Comparison of ENCODE assay signal across 8 mouse cellular contexts in genomic region chr8:77490095-77490781, GRCm38 (mm10). TPM values are rescaled to one million over a fixed set of nuclear protein-coding genes. Genes with fewer than 3 reads are reported as not detected.
A peak's percentile ranks its signal among the peaks of the same experiment; 100 is the strongest.
DNase-seq lines count a peak whose midpoint lies in the region; ATAC-seq lines count a peak whose summit lies in the region.

No protein-coding gene starts in this region.

- H3K27ac ChIP-seq in heart, embryonic 11.5 days (ENCODE audit: low read depth, low read length), result 0 out of 2 replicates have a peak overlapping the region, but pooled peaks have one; percentile 29
- no peak overlapping the region for H3K27ac ChIP-seq in hindbrain, embryonic 11.5 days (ENCODE audit: low read depth, low read length)

- H3K9ac ChIP-seq in heart, embryonic 11.5 days (ENCODE audit: low read depth, low read length), result no peak overlapping the region
- H3K9ac ChIP-seq in hindbrain, embryonic 11.5 days (ENCODE audit: low read depth, low read length), result no peak overlapping the region

- no peaks in the 10 kb centered on the region for H3K36me3 ChIP-seq in heart, embryonic 11.5 days (ENCODE audit: control insufficient read depth, insufficient read depth, low read length)
- no peaks in the 10 kb centered on the region for H3K36me3 ChIP-seq in hindbrain, embryonic 11.5 days (ENCODE audit: control insufficient read depth, insufficient read depth, low read length)

- H3K4me3 ChIP-seq in heart, embryonic 11.5 days (ENCODE audit: low read depth, low read length), result no peak overlapping the region
- H3K4me3 ChIP-seq in hindbrain, embryonic 11.5 days (ENCODE audit: low read depth, low read length), result no peak overlapping the region

- H3K9me3 ChIP-seq in heart, embryonic 11.5 days (replicated peaks; ENCODE audit: control insufficient read depth, low read length), result no peaks in the 10 kb centered on the region
- H3K9me3 ChIP-seq in hindbrain, embryonic 11.5 days (ENCODE audit: control insufficient read depth, low read length), result no peaks in the 10 kb centered on the region

- no peak for ATAC-seq in heart, embryonic 11.5 days (replicated peaks; ENCODE audit: insufficient number of reproducible peaks, low FRiP score, low TSS enrichment)
- ATAC-seq in hindbrain, embryonic 11.5 days (ENCODE audit: low FRiP score), result no peak

- H3K27me3 ChIP-seq in heart, embryonic 11.5 days (ENCODE audit: control insufficient read depth, insufficient read depth, low read length), result no peaks in the 10 kb centered on the region
- H3K27me3 ChIP-seq in hindbrain, embryonic 11.5 days (ENCODE audit: control insufficient read depth, insufficient read depth, low read length), result no peaks in the 10 kb centered on the region

- H3K4me1 ChIP-seq in heart, embryonic 11.5 days (ENCODE audit: control insufficient read depth, insufficient read depth, low read length), result peaks cover 57% of the 10 kb centered on the region
- no peaks in the 10 kb centered on the region for H3K4me1 ChIP-seq in hindbrain, embryonic 11.5 days (replicated peaks; ENCODE audit: control insufficient read depth, insufficient read depth, low read length)

- no peak overlapping the region for H3K4me2 ChIP-seq in heart, embryonic 11.5 days
- H3K4me2 ChIP-seq in hindbrain, embryonic 11.5 days (replicated peaks; ENCODE audit: low read depth, low read length), result no peak overlapping the region

- DNase-seq in heart, adult 11 months, result peak; percentile 97
- no peak for DNase-seq in heart, postnatal 36 days
- peak; percentile 87 for DNase-seq in adipocyte (ENCODE audit: low spot score)
- peak; percentile 57 to 74 for DNase-seq in left cerebral cortex, postnatal 14 days (ENCODE audit: low spot score in 2 of 2)
- DNase-seq in right cerebral cortex, postnatal 36 days (ENCODE audit: low spot score in 2 of 2), result peak; percentile 34 to 61
- no peak for DNase-seq in hindbrain, embryonic 11.5 days (ENCODE audit: low spot score)
- DNase-seq in retina, embryonic 14.5 days (ENCODE audit: low spot score), result no peak

- intact Hi-C loops in heart, postnatal 36 days (cut with DNase I), result no loop called here
- intact Hi-C loops in left cerebral cortex, postnatal 14 days (cut with DNase I), result no loop called here

- 62% methylated on average over 4 of the region's 4 CpGs for WGBS in heart, embryonic 11.5 days (ENCODE audit: insufficient replicate concordance)
- 81% methylated on average over 4 of the region's 4 CpGs for WGBS in hindbrain, embryonic 11.5 days

RNA-seq across cellular contexts. Expression of gene Arhgap10, which starts 27.5 kb away (rescaled TPM):
- total RNA-seq in heart, postnatal 36 days (2021), result 10 to 100 TPM; 56.4 to 61.9 TPM
- polyA plus RNA-seq in heart, embryonic 11.5 days (2014; fragmentation: Nextera tagmentation; extraction: Ambion mirVana), result 21.2 and 23.2 TPM in 2 replicates
- total RNA-seq in left cerebral cortex, postnatal 14 days (2021), result 10 to 100 TPM; 15.8 to 20.1 TPM
- polyA plus RNA-seq in hindbrain, embryonic 11.5 days (2014; fragmentation: Nextera tagmentation; extraction: Ambion mirVana), result 13.6 and 15.4 TPM in 2 replicates

RNA-seq across cellular contexts. Expression of gene Prmt9, which starts 59.0 kb away (rescaled TPM):
- 10 to 100 TPM; 11.7 TPM for total RNA-seq in heart, postnatal 36 days (2021)
- 13.4 and 15.6 TPM in 2 replicates for polyA plus RNA-seq in heart, embryonic 11.5 days (2014; fragmentation: Nextera tagmentation; extraction: Ambion mirVana)
- 10 to 100 TPM; 21.9 to 22.0 TPM for total RNA-seq in left cerebral cortex, postnatal 14 days (2021)
- 22.7 and 24.3 TPM in 2 replicates for polyA plus RNA-seq in hindbrain, embryonic 11.5 days (2014; fragmentation: Nextera tagmentation; extraction: Ambion mirVana)

Comparison
In these comparisons a context has a peak if more than half of its experiments do, and no peak if none do; other contexts are left out.
1. DNase-seq: peak in heart, adult 11 months (single experiment), adipocyte (single experiment), left cerebral cortex, postnatal 14 days (2 of 2) and right cerebral cortex, postnatal 36 days (2 of 2); none in heart, postnatal 36 days (0 of 2), hindbrain, embryonic 11.5 days (single experiment) and retina, embryonic 14.5 days (single experiment).